Mouse (Mus musculus): ENCODE results near the gene Scgb2b2. TPM values are rescaled to one million over a fixed set of nuclear protein-coding genes. Genes with fewer than 3 reads are reported as not detected.

Gene Scgb2b2
- total RNA-seq (2015; ENCODE audit: low replicate concordance) (not detected in 2 replicates), total RNA-seq (2017; ENCODE audit: low replicate concordance) (not detected in 2 replicates)

- no peak for ATAC-seq (replicated peaks; ENCODE audit: low FRiP score, poor library complexity, severe bottlenecking)
Measured at GRCm38 (mm10) chr7:31290208-31290607, at the start of gene Scgb2b2. Gene Scgb2b2, plus strand, starts transcription at chr7:31290508.

GRCm38 (mm10) chr7:31291721-31292120 is 1.4 kb downstream of the Scgb2b2 start, which contains the start of gene Scgb1b2:
Gene Scgb1b2, minus strand, starts transcription at chr7:31291821.
- no peak for ATAC-seq (replicated peaks; ENCODE audit: low FRiP score, poor library complexity, severe bottlenecking)

Other genes with a start within 250 kb of the Scgb2b2 start
- 112 and 145 TPM in 2 replicates for gene Fxyd5, start 248.0 kb upstream of the Scgb2b2 start, total RNA-seq (2015; ENCODE audit: low replicate concordance)
- gene Fxyd5, start 248.0 kb upstream of the Scgb2b2 start, total RNA-seq (2017; ENCODE audit: low replicate concordance): 54.3 and 76.5 TPM in 2 replicates
- gene Fxyd7, start 239.0 kb upstream of the Scgb2b2 start, total RNA-seq (2015; ENCODE audit: low replicate concordance): not detected in 2 replicates
- gene Fxyd7, start 239.0 kb upstream of the Scgb2b2 start, total RNA-seq (2017; ENCODE audit: low replicate concordance): not detected in 2 replicates
- gene Fxyd1, start 233.3 kb upstream of the Scgb2b2 start, total RNA-seq (2015; ENCODE audit: low replicate concordance): not detected in 2 replicates
- gene Fxyd1, start 233.3 kb upstream of the Scgb2b2 start, total RNA-seq (2017; ENCODE audit: low replicate concordance): not detected in 2 replicates
- gene Lgi4, start 231.2 kb upstream of the Scgb2b2 start, total RNA-seq (2015; ENCODE audit: low replicate concordance): not detected in 2 replicates
- gene Lgi4, start 231.2 kb upstream of the Scgb2b2 start, total RNA-seq (2017; ENCODE audit: low replicate concordance): 0.51 TPM in 1 of 2 replicates, not detected in the other
- not detected in 2 replicates for gene Fxyd3, start 213.8 kb upstream of the Scgb2b2 start, total RNA-seq (2015; ENCODE audit: low replicate concordance)
- gene Fxyd3, start 213.8 kb upstream of the Scgb2b2 start, total RNA-seq (2017; ENCODE audit: low replicate concordance): not detected in 2 replicates
- gene Hpn, start 175.2 kb upstream of the Scgb2b2 start, total RNA-seq (2015; ENCODE audit: low replicate concordance): 5.9 TPM in 1 of 2 replicates, not detected in the other
- gene Hpn, start 175.2 kb upstream of the Scgb2b2 start, total RNA-seq (2017; ENCODE audit: low replicate concordance): not detected in 2 replicates
- not detected in 2 replicates for gene Scn1b, start 163.5 kb upstream of the Scgb2b2 start, total RNA-seq (2015; ENCODE audit: low replicate concordance)
- 1.3 TPM in 1 of 2 replicates, not detected in the other for gene Scn1b, start 163.5 kb upstream of the Scgb2b2 start, total RNA-seq (2017; ENCODE audit: low replicate concordance)
- 19.1 and 38.6 TPM in 2 replicates for gene Gramd1a, start 134.6 kb upstream of the Scgb2b2 start, total RNA-seq (2015; ENCODE audit: low replicate concordance)
- gene Gramd1a, start 134.6 kb upstream of the Scgb2b2 start, total RNA-seq (2017; ENCODE audit: low replicate concordance): 6.7 and 29.1 TPM in 2 replicates
- not detected in 2 replicates for gene Scgb1b2, start 1.3 kb downstream of the Scgb2b2 start, total RNA-seq (2015; ENCODE audit: low replicate concordance)
- gene Scgb1b2, start 1.3 kb downstream of the Scgb2b2 start, total RNA-seq (2017; ENCODE audit: low replicate concordance): not detected in 2 replicates
- gene Scgb2b3, start 71.6 kb downstream of the Scgb2b2 start, total RNA-seq (2015; ENCODE audit: low replicate concordance): not detected in 2 replicates
- gene Scgb2b3, start 71.6 kb downstream of the Scgb2b2 start, total RNA-seq (2017; ENCODE audit: low replicate concordance): not detected in 2 replicates
- not detected in 2 replicates for gene Scgb1b3, start 85.1 kb downstream of the Scgb2b2 start, total RNA-seq (2015; ENCODE audit: low replicate concordance)
- not detected in 2 replicates for gene Scgb1b3, start 85.1 kb downstream of the Scgb2b2 start, total RNA-seq (2017; ENCODE audit: low replicate concordance)

All from erythroid progenitor cell, adult 5-6 weeks (primary cell).